Mouse (Mus musculus): ENCODE measurements at regions not wholly inside any gene's neighbourhood (a gene's known extent, or its start where the extent isn't known, plus 50 kb on each side); places are given as distances from the start of the nearest gene placed in this dataset.

DNA sequence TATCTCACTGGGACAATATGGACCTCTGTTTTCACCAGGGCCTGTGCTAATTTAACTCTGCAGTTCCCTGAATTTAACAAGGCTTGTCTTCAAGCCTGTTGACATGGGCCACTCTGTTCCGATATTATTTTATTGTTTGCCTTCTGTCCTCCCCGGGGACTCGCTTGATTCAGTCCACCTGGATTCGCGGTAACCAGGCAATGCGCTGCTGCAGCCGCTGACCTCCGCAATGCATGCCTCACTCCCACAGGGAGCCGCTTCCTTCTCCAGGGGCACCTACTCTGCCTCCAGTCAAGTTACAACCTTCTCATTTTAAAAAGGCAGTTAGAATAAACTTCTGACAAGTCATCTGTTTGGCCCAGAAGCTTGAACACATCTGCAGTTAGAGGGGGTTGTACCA lies 274.3 kb downstream of the Irx1 start:
- TF ChIP-seq ZNF384 (IDR thresholded peaks at IDR 0.05; ENCODE audit: low read depth, low read length) (no peak), NELFE (IDR thresholded peaks at IDR 0.05; ENCODE audit: low read depth, low read length) (no peak), CTCF (conservative IDR thresholded peaks at IDR 0.05 in 1 of 2, IDR thresholded peaks at IDR 0.05 in 1 of 2; ENCODE audit: low read depth in 2 of 2, low read length in 2 of 2) (no peak), RAD21 (IDR thresholded peaks at IDR 0.05; ENCODE audit: low read depth, low read length) (no peak), KAT2A (IDR thresholded peaks at IDR 0.05; ENCODE audit: insufficient replicate concordance, low read length) (no peak), USF1 (IDR thresholded peaks at IDR 0.05; ENCODE audit: low read depth, low read length) (no peak)

Data from CH12.LX (cell line).